Mouse (Mus musculus): ENCODE results near the gene Hbs1l.

- TF ChIP-seq CTCF (IDR thresholded peaks at IDR 0.05; ENCODE audit: low read depth): no peak
- TF ChIP-seq EP300 (IDR thresholded peaks at IDR 0.05; ENCODE audit: low read depth): no peak
Observed at GRCm38 (mm10) chr10:21350531-21351515, 55.0 kb downstream of the Hbs1l start.
